Comparison of ENCODE assay signal across 22 mouse cellular contexts in the genomic region with DNA sequence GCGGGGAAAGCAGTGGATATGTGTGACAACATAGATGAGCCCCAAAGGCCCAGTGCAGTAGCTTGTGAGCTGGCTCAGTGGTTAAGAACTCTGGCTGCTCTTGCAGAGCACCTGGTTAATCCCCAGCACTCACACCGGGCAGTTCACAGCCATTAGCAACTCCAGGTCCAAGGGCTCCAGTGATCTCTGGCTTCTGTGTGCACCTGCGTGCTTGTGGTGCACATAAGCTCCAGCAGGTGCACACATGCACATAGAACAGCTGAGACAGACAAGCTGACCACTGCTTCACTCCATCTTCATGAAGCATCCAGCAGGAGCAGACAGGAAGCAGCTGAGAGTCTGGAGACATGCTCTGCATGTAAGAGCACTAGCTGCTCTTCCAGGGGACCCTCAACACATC. TPM values are rescaled to one million over a fixed set of nuclear protein-coding genes. Genes with fewer than 3 reads are reported as not detected.
"Had no signal": no experiment of that assay in that cellular context is flagged by ENCODE, and none has a peak within 500 bp of the region (broad histone marks: within the 10 kb centered on the region; RNA-seq: fewer than 3 reads in every experiment).

No protein-coding gene starts in this region.

- DNase-seq: kidney, adult 2 months; kidney, postnatal 10 days; kidney, postnatal 4 days; liver; liver, embryonic 13.5 days; lung, postnatal 10 days; lung, postnatal 36 days; right cerebral cortex, postnatal 25 days had no signal

- ATAC-seq: intestine, postnatal 0 days; midbrain, embryonic 13.5 days; midbrain, embryonic 16.5 days had no signal

- H3K4me3 ChIP-seq: kidney, embryonic 15.5 days; limb, embryonic 10.5 days; limb, embryonic 13.5 days; liver, embryonic 13.5 days; lung, embryonic 15.5 days; megakaryocyte, embryonic 14.5 days; midbrain, embryonic 10.5 days; midbrain, embryonic 13.5 days had no signal

- H3K4me2 ChIP-seq: kidney, embryonic 15.5 days; limb, embryonic 13.5 days; liver, embryonic 13.5 days; lung, embryonic 15.5 days; midbrain, embryonic 13.5 days had no signal

- H3K4me1 ChIP-seq: kidney, embryonic 15.5 days; limb, embryonic 10.5 days; limb, embryonic 13.5 days; liver, embryonic 13.5 days; lung, embryonic 15.5 days; megakaryocyte, embryonic 14.5 days; midbrain, embryonic 10.5 days had no signal

- H3K27ac ChIP-seq: kidney, embryonic 15.5 days; limb, embryonic 10.5 days; limb, embryonic 13.5 days; liver, embryonic 13.5 days; lung, embryonic 15.5 days; midbrain, embryonic 10.5 days; midbrain, embryonic 13.5 days had no signal

- H3K27me3 ChIP-seq: liver, embryonic 13.5 days; lung, embryonic 15.5 days; midbrain, embryonic 13.5 days had no signal

- H3K9ac ChIP-seq: kidney, embryonic 15.5 days; limb, embryonic 13.5 days; liver, embryonic 13.5 days; lung, embryonic 15.5 days; midbrain, embryonic 13.5 days had no signal

- H3K36me3 ChIP-seq: lung, embryonic 15.5 days had no signal

- H3K9me3 ChIP-seq: kidney, embryonic 15.5 days; limb, embryonic 10.5 days; limb, embryonic 13.5 days; liver, embryonic 13.5 days; lung, embryonic 15.5 days; midbrain, embryonic 10.5 days; midbrain, embryonic 13.5 days had no signal

RNA-seq across cellular contexts. Expression of a gene that starts 12.5 kb away (rescaled TPM):
- total RNA-seq: layer of hippocampus, adult 18-20 months; layer of hippocampus, postnatal 14 days; left cerebral cortex, postnatal 25 days had no signal
- polyA plus RNA-seq: kidney, embryonic 15.5 days; midbrain, embryonic 10.5 days; midbrain, embryonic 13.5 days; midbrain, embryonic 16.5 days; neural tube, embryonic 11.5 days; neural tube, embryonic 14.5 days had no signal
